Mouse (Mus musculus) liver, embryonic 14.5 days (tissue): ENCODE results near the gene P3h1. TPM values are rescaled to one million over a fixed set of nuclear protein-coding genes. Genes with fewer than 3 reads are reported as not detected.
A peak's percentile ranks its signal among the peaks of the same experiment; 100 is the strongest.

Experiments
- ATAC-seq: fragments of 200-750 bp; cut with Nextera tagmentation; 2 replicates; pipeline ENCODE4 v1.8.0; 2017; ENCODE audit warnings: moderate number of reproducible peaks, mild to moderate bottlenecking, moderate library complexity; ENCODE audit not compliant: insufficient read depth
- DNase-seq, 3 experiments: peaks; one replicate each; pipeline ENCODE4 v3.0.0-alpha.2; 2012 to 2013; ENCODE audit warnings: low read depth in 3 of 3, low spot score in 3 of 3
- H3K27ac ChIP-seq: fragments of 300-500 bp; sonication (generic); 2 replicates; pipeline ENCODE4 v1.5.1; 2014; ENCODE audit warnings: moderate library complexity, mild to moderate bottlenecking, control low read depth, inconsistent platforms
- H3K27me3 ChIP-seq: fragments of 300-500 bp; sonication (generic); 2 replicates; pipeline ENCODE4 v1.6.1; 2014; ENCODE audit warnings: mild to moderate bottlenecking, low read length, moderate library complexity; ENCODE audit not compliant: control insufficient read depth, insufficient read depth
- H3K36me3 ChIP-seq: fragments of 300-500 bp; sonication (generic); replicated peaks from 2 replicates; pipeline ENCODE4 v1.6.1; 2014; ENCODE audit warnings: low read depth; ENCODE audit not compliant: control insufficient read depth, insufficient read depth
- H3K4me1 ChIP-seq, 2 experiments: fragments of 200-500 bp in 1 of 2; fragments of 300-500 bp in 1 of 2; sonication (generic) in 1 of 2; replicated peaks; 2 replicates each; pipeline ENCODE4 v1.6.1; 2012 to 2014; ENCODE audit warnings: antibody characterized with exemption in 1 of 2, inconsistent platforms in 1 of 2, low read length in 1 of 2; ENCODE audit not compliant: control insufficient read depth in 2 of 2, insufficient read depth in 2 of 2
- H3K4me2 ChIP-seq: fragments of 300-500 bp; sonication (generic); 2 replicates; pipeline ENCODE4 v1.6.1; 2014; ENCODE audit warnings: low read depth, mild to moderate bottlenecking, control low read depth, moderate library complexity
- H3K4me3 ChIP-seq, 2 experiments: fragments of 200-500 bp in 1 of 2; fragments of 300-500 bp in 1 of 2; sonication (generic) in 1 of 2; 2 replicates each; pipeline ENCODE4 v1.5.1; 2012 to 2014; ENCODE audit warnings: low read depth in 2 of 2, low read length in 2 of 2, mild to moderate bottlenecking in 2 of 2, control low read depth in 1 of 2, inconsistent platforms in 1 of 2, moderate library complexity in 1 of 2; ENCODE audit not compliant: insufficient read depth in 1 of 2
- H3K9ac ChIP-seq: fragments of 300-500 bp; sonication (generic); replicated peaks from 2 replicates; pipeline ENCODE4 v1.6.1; 2014; ENCODE audit warnings: mild to moderate bottlenecking, control low read depth, moderate library complexity
- H3K9me3 ChIP-seq: fragments of 300-500 bp; sonication (generic); 2 replicates; pipeline ENCODE4 v1.6.1; 2016; ENCODE audit warnings: low read length, mixed read lengths; ENCODE audit not compliant: control insufficient read depth
- CTCF ChIP-seq: IDR thresholded peaks from 2 replicates; pipeline ENCODE4 v1.5.1; 2016; ENCODE audit warnings: antibody characterized with exemption, low read depth, control low read depth
- EP300 ChIP-seq: IDR thresholded peaks from 2 replicates; pipeline ENCODE4 v1.6.1; 2016; ENCODE audit warnings: antibody characterized with exemption, low read depth
- WGBS: fragments of 180-500 bp; shearing (Covaris S2); extraction: QIAGEN DNeasy Blood & Tissue Kit; methylation state at CpG from one replicate; pipeline ENCODE4 v1.1.7; 2014; ENCODE audit not compliant: insufficient replicate concordance; 5-methylcytosine and 5-hydroxymethylcytosine counted together
- polyA plus RNA-seq, 2 experiments: library from polyadenylated mRNA; depleted of rRNA in 1 of 2; stranded (reverse) in 1 of 2; unstranded in 1 of 2; fragments of >200 nt; fragmentation: Nextera tagmentation in 1 of 2; extraction: Ambion mirVana in 1 of 2; gene quantifications; 2 replicates each; pipeline versions ENCODE4 v1.2.1 to v1.2.3; 2012 to 2014

P3h1 gene
- polyA plus RNA-seq, 2 experiments: 7.9 to 9.1 TPM

- no peaks in the 10 kb centered on the region for H3K9me3 ChIP-seq
- no peak overlapping the region; the same call in 1 of the 2 replicates for H3K4me2 ChIP-seq
- 17% methylated on average over 6 of the region's 6 CpGs for WGBS
- no peaks in the 10 kb centered on the region for H3K27me3 ChIP-seq
- TF ChIP-seq CTCF: no peak
- no peak for TF ChIP-seq EP300
- no peak for DNase-seq
- peaks cover 45% of the 10 kb centered on the region for H3K36me3 ChIP-seq
- H3K27ac ChIP-seq: peak overlapping the region; percentile 97
- peaks cover 39 to 66% of the 10 kb centered on the region in 2 experiments for H3K4me1 ChIP-seq
- ATAC-seq: peak; percentile 34; the same call in 1 of the 2 replicates
- H3K9ac ChIP-seq: peak overlapping the region; percentile 97
- peak overlapping the region; percentile 72 to 91 for H3K4me3 ChIP-seq
Observed at GRCm38 (mm10) chr4:119189392-119189791, 43.3 kb upstream of the P3h1 start.

GRCm38 (mm10) chr4:119189864-119190263, 42.9 kb upstream of the P3h1 start, which contains the start of gene Ermap:
Ermap (minus strand) TSS chr4:119190011.
- Histone ChIP-seq H3K27ac (peak within 1 kb of the TSS; percentile 97), H3K9ac (peak within 1 kb of the TSS; percentile 97)
- ATAC-seq: peak; percentile 90

GRCm38 (mm10) chr4:119190618-119191017, 42.1 kb upstream of the P3h1 start:
- peak overlapping the region; percentile 97 for H3K9ac ChIP-seq
- peaks cover 33% of the 10 kb centered on the region for H3K36me3 ChIP-seq
- no peaks in the 10 kb centered on the region for H3K9me3 ChIP-seq
- peak; percentile 67 for ATAC-seq
- peak overlapping the region; percentile 72 to 91 for H3K4me3 ChIP-seq
- H3K4me1 ChIP-seq: peaks cover 42 to 67% of the 10 kb centered on the region in 2 experiments
- H3K27ac ChIP-seq: peak overlapping the region; percentile 97
- peak overlapping the region; percentile 79 for H3K4me2 ChIP-seq
- DNase-seq: peak; percentile 87 to 89 (median 88)
- TF ChIP-seq CTCF (no peak), EP300 (peak; percentile 84)
- no peaks in the 10 kb centered on the region for H3K27me3 ChIP-seq
- 14% methylated on average over 8 of the region's 8 CpGs for WGBS

More at GRCm38 (mm10) chr4:119189864-119190263, 42.9 kb upstream of the P3h1 start, which contains the start of gene Ermap:
- peak; percentile 91 to 93 (median 91) for DNase-seq
- no peaks in the 10 kb centered on the region for H3K27me3 ChIP-seq
- H3K4me1 ChIP-seq: peaks cover 44 to 70% of the 10 kb centered on the region in 2 experiments
- H3K36me3 ChIP-seq: peaks cover 40% of the 10 kb centered on the region
- H3K4me2 ChIP-seq: peak within 1 kb of the TSS; percentile 96
- H3K4me3 ChIP-seq: peak within 1 kb of the TSS; percentile 72 to 91
- WGBS: 12% methylated on average over 6 of the region's 6 CpGs
- H3K9me3 ChIP-seq: no peaks in the 10 kb centered on the region
- TF ChIP-seq CTCF (no peak), EP300 (peak; percentile 90)

- peak overlapping the region; percentile 79 for H3K4me2 ChIP-seq
- ATAC-seq (no peak), DNase-seq (no peak)
- peak overlapping the region; percentile 97 for H3K9ac ChIP-seq
- 50% methylated on average over 3 of the region's 3 CpGs for WGBS
- H3K9me3 ChIP-seq: no peaks in the 10 kb centered on the region
- H3K27me3 ChIP-seq: no peaks in the 10 kb centered on the region
- peak overlapping the region; percentile 97 for H3K27ac ChIP-seq
- H3K4me3 ChIP-seq: peak overlapping the region; percentile 56 to 72; a peak in 3 of 4 replicates
- peaks cover 39 to 64% of the 10 kb centered on the region in 2 experiments for H3K4me1 ChIP-seq
- TF ChIP-seq CTCF (no peak), EP300 (no peak)
- peaks cover 26% of the 10 kb centered on the region for H3K36me3 ChIP-seq
Observed at GRCm38 (mm10) chr4:119191273-119191672, 41.4 kb upstream of the P3h1 start.

- TF ChIP-seq EP300 (no peak), CTCF (no peak)
- H3K27me3 ChIP-seq: no peaks in the 10 kb centered on the region
- H3K4me1 ChIP-seq: peaks cover 33 to 57% of the 10 kb centered on the region in 2 experiments
- no peak overlapping the region for H3K4me3 ChIP-seq
- WGBS: 77% methylated on average over 4 of the region's 4 CpGs
- ATAC-seq (no peak), DNase-seq (no peak)
- no peaks in the 10 kb centered on the region for H3K9me3 ChIP-seq
- no peak overlapping the region for H3K4me2 ChIP-seq
- H3K27ac ChIP-seq: peak overlapping the region; percentile 60
- H3K9ac ChIP-seq: no peak overlapping the region
- H3K36me3 ChIP-seq: peaks cover 11% of the 10 kb centered on the region
Observed at GRCm38 (mm10) chr4:119192757-119193156, 40.0 kb upstream of the P3h1 start.
